Mouse (Mus musculus): ENCODE measurements at regions not wholly inside any gene's neighbourhood (a gene's known extent, or its start where the extent isn't known, plus 50 kb on each side); places are given as distances from the start of the nearest gene placed in this dataset.

- no peak overlapping the region for H3K27ac ChIP-seq (replicated peaks; ENCODE audit: low read depth, low read length)
These were observed 387.9 kb upstream of the Mki67 start for GRCm38 (mm10) chr7:136104021-136104420.

GRCm38 (mm10) chr7:136112163-136112562, 396.0 kb upstream of the Mki67 start:
- no peak overlapping the region for H3K27ac ChIP-seq (replicated peaks; ENCODE audit: low read depth, low read length)
- H3K4me1 ChIP-seq (ENCODE audit: control insufficient read depth, insufficient read depth, low read length): no peaks in the 10 kb centered on the region
- no peak for ATAC-seq (ENCODE audit: low read depth)
- H3K27me3 ChIP-seq (replicated peaks; ENCODE audit: control insufficient read depth, insufficient read depth, low read length): no peaks in the 10 kb centered on the region
- H3K36me3 ChIP-seq (ENCODE audit: control insufficient read depth, insufficient read depth, low read length): no peaks in the 10 kb centered on the region
- DNase-seq (ENCODE audit: low spot score): no peak
- no peak overlapping the region for H3K9ac ChIP-seq (ENCODE audit: low read depth, low read length)
- H3K4me3 ChIP-seq (ENCODE audit: low read depth, low read length): no peak overlapping the region
- no peak overlapping the region for H3K4me2 ChIP-seq (ENCODE audit: low read depth, low read length)
- H3K9me3 ChIP-seq (ENCODE audit: control insufficient read depth, low read length): no peaks in the 10 kb centered on the region
- 71% methylated on average over 6 of the region's 6 CpGs for WGBS

More at GRCm38 (mm10) chr7:136104021-136104420, 387.9 kb upstream of the Mki67 start:
- WGBS: 84% methylated on average over 4 of the region's 4 CpGs
- H3K27me3 ChIP-seq (replicated peaks; ENCODE audit: control insufficient read depth, insufficient read depth, low read length): no peaks in the 10 kb centered on the region
- ATAC-seq (ENCODE audit: low read depth) (no peak), DNase-seq (ENCODE audit: low spot score) (no peak)
- H3K4me1 ChIP-seq (ENCODE audit: control insufficient read depth, insufficient read depth, low read length): no peaks in the 10 kb centered on the region
- H3K4me2 ChIP-seq (ENCODE audit: low read depth, low read length): no peak overlapping the region
- H3K4me3 ChIP-seq (ENCODE audit: low read depth, low read length): no peak overlapping the region
- H3K9me3 ChIP-seq (ENCODE audit: control insufficient read depth, low read length): no peaks in the 10 kb centered on the region
- no peak overlapping the region for H3K9ac ChIP-seq (ENCODE audit: low read depth, low read length)
- H3K36me3 ChIP-seq (ENCODE audit: control insufficient read depth, insufficient read depth, low read length): no peaks in the 10 kb centered on the region

GRCm38 (mm10) chr7:136120930-136121329, 404.8 kb upstream of the Mki67 start:
- DNase-seq (ENCODE audit: low spot score): no peak
- Histone ChIP-seq H3K4me3 (ENCODE audit: low read depth, low read length) (no peak overlapping the region), H3K27ac (replicated peaks; ENCODE audit: low read depth, low read length) (no peak overlapping the region), H3K36me3 (ENCODE audit: control insufficient read depth, insufficient read depth, low read length) (no peaks in the 10 kb centered on the region), H3K4me1 (ENCODE audit: control insufficient read depth, insufficient read depth, low read length) (no peaks in the 10 kb centered on the region), H3K4me2 (ENCODE audit: low read depth, low read length) (no peak overlapping the region), H3K9me3 (ENCODE audit: control insufficient read depth, low read length) (no peaks in the 10 kb centered on the region), H3K27me3 (replicated peaks; ENCODE audit: control insufficient read depth, insufficient read depth, low read length) (no peaks in the 10 kb centered on the region), H3K9ac (ENCODE audit: low read depth, low read length) (no peak overlapping the region)
- 36% methylated on average over 7 of the region's 7 CpGs for WGBS
- no peak for ATAC-seq (ENCODE audit: low read depth)

DNA sequence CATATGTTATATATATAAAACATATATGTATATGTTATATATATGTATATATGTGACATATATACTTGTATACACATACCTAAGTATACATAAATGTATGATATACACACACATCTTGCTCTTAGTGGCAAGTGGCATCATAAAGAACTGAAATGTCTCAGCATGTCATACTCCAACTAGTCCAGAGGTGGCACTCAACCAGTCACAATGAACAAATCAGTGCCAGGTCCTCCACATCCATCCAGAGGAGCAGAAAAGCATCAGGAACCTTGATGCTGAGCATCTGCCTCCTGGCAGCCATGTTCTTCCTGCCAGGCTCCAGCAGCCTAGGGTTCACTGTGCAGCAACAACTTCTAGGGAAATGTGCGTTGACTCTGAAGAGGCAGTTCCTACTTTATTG, 405.2 kb upstream of the Mki67 start:
- Histone ChIP-seq H3K4me1 (ENCODE audit: control insufficient read depth, insufficient read depth, low read length) (no peaks in the 10 kb centered on the region), H3K27ac (replicated peaks; ENCODE audit: low read depth, low read length) (no peak overlapping the region), H3K4me3 (ENCODE audit: low read depth, low read length) (no peak overlapping the region), H3K36me3 (ENCODE audit: control insufficient read depth, insufficient read depth, low read length) (no peaks in the 10 kb centered on the region), H3K27me3 (replicated peaks; ENCODE audit: control insufficient read depth, insufficient read depth, low read length) (no peaks in the 10 kb centered on the region), H3K9ac (ENCODE audit: low read depth, low read length) (no peak overlapping the region), H3K4me2 (ENCODE audit: low read depth, low read length) (no peak overlapping the region), H3K9me3 (ENCODE audit: control insufficient read depth, low read length) (no peaks in the 10 kb centered on the region)
- DNase-seq (ENCODE audit: low spot score) (no peak), ATAC-seq (ENCODE audit: low read depth) (no peak)
- WGBS: 81% methylated on average over 1 of the region's 1 CpGs

DNA sequence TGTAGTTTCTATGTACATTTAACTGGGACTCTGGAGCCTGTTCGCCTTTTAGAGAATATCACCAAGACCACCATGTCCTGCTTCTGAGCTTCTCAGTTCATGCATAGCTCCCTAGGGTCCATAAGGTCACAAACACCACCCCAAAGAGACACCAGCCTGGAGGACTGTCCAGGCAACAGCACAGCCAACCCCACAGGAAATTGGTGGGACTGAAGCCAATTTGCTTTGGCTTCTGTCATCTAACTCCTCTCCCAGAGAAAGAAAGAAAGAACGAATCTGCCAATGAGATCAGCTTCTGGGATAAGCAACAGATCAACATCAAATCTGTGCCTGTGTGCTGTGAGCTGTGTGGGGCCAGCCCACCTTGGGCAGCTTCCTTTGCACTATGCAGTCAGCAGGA, 408.6 kb upstream of the Mki67 start:
- ATAC-seq (ENCODE audit: low read depth): no peak
- H3K9me3 ChIP-seq (ENCODE audit: control insufficient read depth, low read length): no peaks in the 10 kb centered on the region
- H3K27me3 ChIP-seq (replicated peaks; ENCODE audit: control insufficient read depth, insufficient read depth, low read length): no peaks in the 10 kb centered on the region
- H3K36me3 ChIP-seq (ENCODE audit: control insufficient read depth, insufficient read depth, low read length): no peaks in the 10 kb centered on the region
- no peak overlapping the region for H3K4me2 ChIP-seq (ENCODE audit: low read depth, low read length)
- H3K9ac ChIP-seq (ENCODE audit: low read depth, low read length): no peak overlapping the region
- H3K4me1 ChIP-seq (ENCODE audit: control insufficient read depth, insufficient read depth, low read length): peaks cover 12% of the 10 kb centered on the region; the same call in 1 of the 2 replicates
- no peak overlapping the region for H3K27ac ChIP-seq (replicated peaks; ENCODE audit: low read depth, low read length)
- 67% methylated on average over 2 of the region's 2 CpGs for WGBS
- H3K4me3 ChIP-seq (ENCODE audit: low read depth, low read length): no peak overlapping the region
- DNase-seq (ENCODE audit: low spot score): no peak

DNA sequence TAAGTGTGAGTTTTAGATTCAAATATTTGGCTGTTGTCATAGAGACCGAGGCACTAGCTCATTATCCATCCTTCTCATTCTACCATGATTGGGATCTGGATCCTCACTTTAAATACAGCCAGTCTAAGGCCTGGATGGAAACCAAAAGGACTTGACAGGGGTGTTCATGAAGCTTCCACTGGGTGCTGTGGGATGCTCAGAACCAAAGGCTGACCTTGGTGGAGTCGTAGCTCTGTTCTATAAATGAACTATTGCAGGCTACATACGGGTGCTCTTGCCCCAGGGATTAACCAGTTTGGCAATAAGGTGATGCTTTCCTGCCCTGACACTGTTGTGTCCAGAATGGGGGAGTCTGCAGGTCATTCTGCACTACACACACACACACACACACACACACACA, 410.2 kb upstream of the Mki67 start:
- Histone ChIP-seq H3K9ac (ENCODE audit: low read depth, low read length) (no peak overlapping the region), H3K27ac (replicated peaks; ENCODE audit: low read depth, low read length) (no peak overlapping the region), H3K9me3 (ENCODE audit: control insufficient read depth, low read length) (no peaks in the 10 kb centered on the region), H3K36me3 (ENCODE audit: control insufficient read depth, insufficient read depth, low read length) (no peaks in the 10 kb centered on the region), H3K4me1 (ENCODE audit: control insufficient read depth, insufficient read depth, low read length) (peaks cover 25% of the 10 kb centered on the region; the same call in 1 of the 2 replicates), H3K4me2 (ENCODE audit: low read depth, low read length) (no peak overlapping the region), H3K4me3 (ENCODE audit: low read depth, low read length) (no peak overlapping the region), H3K27me3 (replicated peaks; ENCODE audit: control insufficient read depth, insufficient read depth, low read length) (no peaks in the 10 kb centered on the region)
- DNase-seq (ENCODE audit: low spot score) (no peak), ATAC-seq (ENCODE audit: low read depth) (no peak)
- 95% methylated on average over 3 of the region's 3 CpGs for WGBS

DNA sequence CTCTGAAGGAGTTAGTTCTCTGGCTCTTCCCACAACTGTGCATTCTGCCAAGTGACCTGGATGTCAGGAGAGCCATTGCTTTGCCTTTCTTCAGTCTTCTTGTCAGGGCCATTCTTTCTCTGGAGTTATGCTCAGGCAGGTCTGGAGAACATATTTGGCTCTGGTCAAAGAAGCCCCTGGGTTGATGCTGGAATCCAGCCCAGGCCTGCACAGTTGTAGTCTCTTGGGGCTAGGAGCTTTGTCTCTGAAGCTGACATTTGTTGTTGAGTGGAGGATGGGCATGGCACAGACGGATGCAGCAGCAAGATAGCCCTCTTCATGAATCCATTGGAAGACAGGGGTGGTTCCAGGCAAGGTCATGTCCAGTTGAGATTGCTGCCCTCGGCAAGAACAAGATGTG, 411.4 kb upstream of the Mki67 start:
- DNase-seq (ENCODE audit: low spot score): no peak
- Histone ChIP-seq H3K27me3 (replicated peaks; ENCODE audit: control insufficient read depth, insufficient read depth, low read length) (no peaks in the 10 kb centered on the region), H3K4me3 (ENCODE audit: low read depth, low read length) (no peak overlapping the region)

DNA sequence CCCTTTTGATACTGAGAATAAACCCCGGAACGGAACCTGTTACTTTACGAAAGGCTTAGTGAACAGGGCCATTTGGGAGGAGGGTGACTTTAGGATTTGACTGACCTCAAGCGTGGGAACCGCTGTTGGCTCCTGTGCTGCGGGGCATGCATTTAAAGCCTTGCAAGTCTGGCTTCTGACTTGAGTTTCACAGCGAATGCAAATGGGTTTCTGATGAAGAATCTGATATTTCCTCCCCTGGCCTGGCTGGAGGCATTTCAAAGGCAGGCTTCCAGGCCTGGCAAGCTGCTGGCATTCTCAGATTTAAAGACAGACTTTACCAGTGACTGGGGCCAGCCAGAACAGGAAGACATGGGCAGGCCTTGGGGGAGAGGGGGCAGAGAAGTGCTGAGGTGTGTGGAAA, 413.6 kb upstream of the Mki67 start:
- Histone ChIP-seq H3K4me2 (ENCODE audit: low read depth, low read length) (no peak overlapping the region), H3K4me3 (ENCODE audit: low read depth, low read length) (no peak overlapping the region), H3K36me3 (ENCODE audit: control insufficient read depth, insufficient read depth, low read length) (no peaks in the 10 kb centered on the region), H3K9me3 (ENCODE audit: control insufficient read depth, low read length) (no peaks in the 10 kb centered on the region), H3K27me3 (replicated peaks; ENCODE audit: control insufficient read depth, insufficient read depth, low read length) (no peaks in the 10 kb centered on the region), H3K27ac (replicated peaks; ENCODE audit: low read depth, low read length) (no peak overlapping the region), H3K4me1 (ENCODE audit: control insufficient read depth, insufficient read depth, low read length) (peaks cover 25% of the 10 kb centered on the region; the same call in 1 of the 2 replicates), H3K9ac (ENCODE audit: low read depth, low read length) (no peak overlapping the region)
- DNase-seq (ENCODE audit: low spot score): peak; percentile 70
- WGBS: 35% methylated on average over 7 of the region's 7 CpGs
- ATAC-seq (ENCODE audit: low read depth): peak; percentile 44; the same call in 1 of the 2 replicates

More for the DNA sequence above, 411.4 kb upstream of the Mki67 start:
- Histone ChIP-seq H3K4me2 (ENCODE audit: low read depth, low read length) (no peak overlapping the region), H3K9me3 (ENCODE audit: control insufficient read depth, low read length) (no peaks in the 10 kb centered on the region), H3K27ac (replicated peaks; ENCODE audit: low read depth, low read length) (no peak overlapping the region), H3K4me1 (ENCODE audit: control insufficient read depth, insufficient read depth, low read length) (peaks cover 25% of the 10 kb centered on the region; the same call in 1 of the 2 replicates), H3K36me3 (ENCODE audit: control insufficient read depth, insufficient read depth, low read length) (no peaks in the 10 kb centered on the region), H3K9ac (ENCODE audit: low read depth, low read length) (no peak overlapping the region)
- no peak for ATAC-seq (ENCODE audit: low read depth)
- WGBS: 57% methylated on average over 2 of the region's 2 CpGs

DNA sequence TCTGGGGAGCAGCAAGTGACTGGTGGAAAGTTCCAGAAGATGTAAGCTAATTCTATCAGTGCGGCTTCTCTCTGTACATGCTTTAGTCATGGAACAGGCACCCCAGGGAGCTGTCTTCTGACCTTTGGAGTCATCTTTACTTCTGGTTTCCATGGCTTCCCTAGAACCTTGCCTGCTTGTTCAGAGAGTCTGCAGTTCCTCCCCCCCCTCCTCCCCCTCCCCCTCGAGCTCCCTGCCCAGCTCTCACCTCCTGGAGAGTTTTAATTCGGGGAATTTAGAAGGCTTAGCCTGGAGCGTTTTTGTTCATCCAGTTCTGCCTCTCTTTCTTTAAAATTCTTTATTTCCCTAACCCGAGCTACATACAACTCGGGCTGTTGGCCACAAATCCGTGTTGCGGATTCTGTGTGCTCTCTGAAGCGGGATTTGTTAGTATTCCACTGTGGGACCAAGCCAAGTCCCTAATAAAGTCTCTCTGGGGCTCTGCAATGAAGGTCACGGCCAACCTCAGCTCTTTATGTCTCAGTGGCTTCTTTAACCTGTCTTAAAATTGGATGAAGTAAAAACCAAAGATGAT, 414.6 kb upstream of the Mki67 start:
- Histone ChIP-seq H3K27ac (replicated peaks; ENCODE audit: low read depth, low read length) (no peak overlapping the region), H3K9ac (ENCODE audit: low read depth, low read length) (no peak overlapping the region), H3K36me3 (ENCODE audit: control insufficient read depth, insufficient read depth, low read length) (no peaks in the 10 kb centered on the region), H3K4me3 (ENCODE audit: low read depth, low read length) (no peak overlapping the region), H3K9me3 (ENCODE audit: control insufficient read depth, low read length) (no peaks in the 10 kb centered on the region), H3K4me1 (ENCODE audit: control insufficient read depth, insufficient read depth, low read length) (peaks cover 25% of the 10 kb centered on the region; the same call in 1 of the 2 replicates), H3K4me2 (ENCODE audit: low read depth, low read length) (no peak overlapping the region), H3K27me3 (replicated peaks; ENCODE audit: control insufficient read depth, insufficient read depth, low read length) (no peaks in the 10 kb centered on the region)
- 23% methylated on average over 10 of the region's 10 CpGs for WGBS
- no peak for ATAC-seq (ENCODE audit: low read depth)
- peak; percentile 71 for DNase-seq (ENCODE audit: low spot score)
